Comparison of ENCODE assay signal across 12 mouse cellular contexts in genomic region chr6:11594936-11595335, GRCm38 (mm10).
DNase-seq lines count a peak whose midpoint lies in the region; ATAC-seq and TF ChIP-seq lines count a peak whose summit lies in the region.
"Had no signal": no experiment of that assay in that cellular context is flagged by ENCODE, and none has a peak within 500 bp of the region (broad histone marks: within the 10 kb centered on the region; RNA-seq: fewer than 3 reads in every experiment).

No protein-coding gene starts in this region.

- H3K27ac ChIP-seq in hindbrain, embryonic 14.5 days, result no peak overlapping the region
- no peak overlapping the region for H3K27ac ChIP-seq in hindbrain, embryonic 12.5 days
- no peak overlapping the region for H3K27ac ChIP-seq in lung, embryonic 14.5 days (ENCODE audit: low read depth)
- H3K27ac ChIP-seq in lung, postnatal 0 days (ENCODE audit: low read length), result no peak overlapping the region
- H3K27ac ChIP-seq in midbrain, embryonic 14.5 days (replicated peaks; ENCODE audit: low read depth, low read length), result no peak overlapping the region

- no peaks in the 10 kb centered on the region for H3K27me3 ChIP-seq in hindbrain, embryonic 14.5 days (ENCODE audit: control insufficient read depth, insufficient read depth, low read length)
- H3K27me3 ChIP-seq in hindbrain, embryonic 12.5 days, result no peaks in the 10 kb centered on the region
- no peaks in the 10 kb centered on the region for H3K27me3 ChIP-seq in lung, embryonic 14.5 days (ENCODE audit: insufficient read depth, low read length)
- no peaks in the 10 kb centered on the region for H3K27me3 ChIP-seq in lung, postnatal 0 days (replicated peaks; ENCODE audit: insufficient read depth, low read length)
- H3K27me3 ChIP-seq in midbrain, embryonic 14.5 days (ENCODE audit: control insufficient read depth, insufficient read depth, low read length), result no peaks in the 10 kb centered on the region

- H3K36me3 ChIP-seq in hindbrain, embryonic 14.5 days (replicated peaks; ENCODE audit: control insufficient read depth, insufficient read depth), result no peaks in the 10 kb centered on the region
- H3K36me3 ChIP-seq in hindbrain, embryonic 12.5 days, result no peaks in the 10 kb centered on the region
- no peaks in the 10 kb centered on the region for H3K36me3 ChIP-seq in lung, embryonic 14.5 days (ENCODE audit: insufficient read depth)
- H3K36me3 ChIP-seq in lung, postnatal 0 days (ENCODE audit: insufficient read depth, low read length), result no peaks in the 10 kb centered on the region
- H3K36me3 ChIP-seq in midbrain, embryonic 14.5 days (ENCODE audit: control insufficient read depth, insufficient read depth, low read length), result no peaks in the 10 kb centered on the region

- DNase-seq in hindbrain, embryonic 14.5 days (ENCODE audit: low spot score), result peak; percentile 52
- peak; percentile 9 for DNase-seq in lung, embryonic 14.5 days
- no peak for DNase-seq in lung, postnatal 0 days (ENCODE audit: low spot score)
- peak; percentile 70 for DNase-seq in brain, embryonic 14.5 days (ENCODE audit: low read depth)
- peak; percentile 66 for DNase-seq in midbrain, embryonic 14.5 days
- no peak for DNase-seq in heart, adult 9 months (ENCODE audit: low spot score in 2 of 2)
- DNase-seq in urinary bladder, postnatal 36 days (ENCODE audit: low spot score in 2 of 2), result no peak
- DNase-seq: heart, postnatal 10 days; kidney, postnatal 14 days; liver; lung, postnatal 4 days had no signal

- H3K9ac ChIP-seq in hindbrain, embryonic 14.5 days, result no peak overlapping the region
- H3K9ac ChIP-seq in hindbrain, embryonic 12.5 days, result no peak overlapping the region
- H3K9ac ChIP-seq in lung, embryonic 14.5 days, result no peak overlapping the region
- no peak overlapping the region for H3K9ac ChIP-seq in lung, postnatal 0 days (replicated peaks; ENCODE audit: low read depth)
- no peak overlapping the region for H3K9ac ChIP-seq in midbrain, embryonic 14.5 days (replicated peaks; ENCODE audit: low read length)

- H3K4me2 ChIP-seq in hindbrain, embryonic 14.5 days (replicated peaks), result no peak overlapping the region
- H3K4me2 ChIP-seq in hindbrain, embryonic 12.5 days (replicated peaks), result no peak overlapping the region
- no peak overlapping the region for H3K4me2 ChIP-seq in lung, embryonic 14.5 days
- no peak overlapping the region for H3K4me2 ChIP-seq in lung, postnatal 0 days (replicated peaks; ENCODE audit: low read depth, low read length)
- no peak overlapping the region for H3K4me2 ChIP-seq in midbrain, embryonic 14.5 days (ENCODE audit: low read length)

- H3K9me3 ChIP-seq in hindbrain, embryonic 14.5 days (ENCODE audit: control insufficient read depth, low read length), result no peaks in the 10 kb centered on the region
- H3K9me3 ChIP-seq in hindbrain, embryonic 12.5 days (replicated peaks), result no peaks in the 10 kb centered on the region
- H3K9me3 ChIP-seq in lung, embryonic 14.5 days (ENCODE audit: low read depth, low read length), result no peaks in the 10 kb centered on the region
- H3K9me3 ChIP-seq in lung, postnatal 0 days (ENCODE audit: low read length), result no peaks in the 10 kb centered on the region
- H3K9me3 ChIP-seq in midbrain, embryonic 14.5 days (ENCODE audit: control insufficient read depth, low read length), result no peaks in the 10 kb centered on the region

- TF ChIP-seq EP300 in lung, postnatal 0 days (IDR thresholded peaks at IDR 0.05), result no peak

- 51% methylated on average over 2 of the region's 2 CpGs for WGBS in hindbrain, embryonic 14.5 days
- WGBS in hindbrain, embryonic 12.5 days, result 62% methylated on average over 2 of the region's 2 CpGs
- 37% methylated on average over 2 of the region's 2 CpGs for WGBS in lung, embryonic 14.5 days
- WGBS in lung, postnatal 0 days, result 48% methylated on average over 2 of the region's 2 CpGs
- WGBS in midbrain, embryonic 14.5 days, result 39% methylated on average over 2 of the region's 2 CpGs

- H3K4me1 ChIP-seq in hindbrain, embryonic 14.5 days (replicated peaks; ENCODE audit: control insufficient read depth, insufficient read depth, low read length), result peaks cover 5% of the 10 kb centered on the region; the same call in 1 of the 2 replicates
- H3K4me1 ChIP-seq in hindbrain, embryonic 12.5 days, result no peaks in the 10 kb centered on the region
- no peaks in the 10 kb centered on the region for H3K4me1 ChIP-seq in lung, embryonic 14.5 days (ENCODE audit: insufficient read depth)
- no peaks in the 10 kb centered on the region for H3K4me1 ChIP-seq in lung, postnatal 0 days (ENCODE audit: insufficient read depth, low read depth, low read length)
- H3K4me1 ChIP-seq in midbrain, embryonic 14.5 days (ENCODE audit: control insufficient read depth, insufficient read depth, low read length), result no peaks in the 10 kb centered on the region

- no peak for TF ChIP-seq POLR2A in brain, embryonic 14.5 days (IDR thresholded peaks at IDR 0.05; ENCODE audit: borderline replicate concordance, extremely low read depth, insufficient read depth, insufficient read length, poor library complexity, severe bottlenecking)

- no peak for TF ChIP-seq CTCF in lung, embryonic 14.5 days (IDR thresholded peaks at IDR 0.05; ENCODE audit: low read depth)
- no peak for TF ChIP-seq CTCF in lung, postnatal 0 days (IDR thresholded peaks at IDR 0.05)
- TF ChIP-seq CTCF in brain, embryonic 14.5 days (IDR thresholded peaks at IDR 0.05; ENCODE audit: borderline replicate concordance, extremely low read depth, insufficient read depth, insufficient read length), result peak; percentile 35; the same call in 1 of the 2 replicates

- no peak overlapping the region for H3K4me3 ChIP-seq in hindbrain, embryonic 14.5 days (replicated peaks; ENCODE audit: low read length)
- no peak overlapping the region for H3K4me3 ChIP-seq in hindbrain, embryonic 12.5 days
- no peak overlapping the region for H3K4me3 ChIP-seq in lung, embryonic 14.5 days (ENCODE audit: low read depth, low read length)
- no peak overlapping the region for H3K4me3 ChIP-seq in lung, postnatal 0 days (ENCODE audit: low read depth, low read length)
- no peak overlapping the region for H3K4me3 ChIP-seq in midbrain, embryonic 14.5 days (replicated peaks; ENCODE audit: low read depth, low read length)

- ATAC-seq in hindbrain, embryonic 14.5 days (ENCODE audit: low FRiP score), result no peak
- ATAC-seq in hindbrain, embryonic 12.5 days (ENCODE audit: low FRiP score), result no peak
- ATAC-seq in lung, embryonic 14.5 days (ENCODE audit: insufficient read depth), result no peak
- ATAC-seq in lung, postnatal 0 days, result no peak
- no peak for ATAC-seq in midbrain, embryonic 14.5 days (ENCODE audit: low FRiP score, low TSS enrichment)

Comparison
In these comparisons a context has a peak if more than half of its experiments do, and no peak if none do; other contexts are left out.
1. DNase-seq: peak in hindbrain, embryonic 14.5 days (single experiment), lung, embryonic 14.5 days (single experiment), brain, embryonic 14.5 days (single experiment) and midbrain, embryonic 14.5 days (single experiment); none in lung, postnatal 0 days (single experiment), heart, adult 9 months (0 of 2) and urinary bladder, postnatal 36 days (0 of 2).